Mouse (Mus musculus): Measurements from ENCODE around the gene Ear10. TPM values are rescaled to one million over a fixed set of nuclear protein-coding genes. Genes with fewer than 3 reads are reported as not detected.

Gene Ear10
- polyA plus RNA-seq (2021; fragmentation: Nextera tagmentation), result not detected in 2 replicates
- long read RNA-seq, experiment 1, result 0 reads
- long read RNA-seq, experiment 2, result 0 reads

DNA sequence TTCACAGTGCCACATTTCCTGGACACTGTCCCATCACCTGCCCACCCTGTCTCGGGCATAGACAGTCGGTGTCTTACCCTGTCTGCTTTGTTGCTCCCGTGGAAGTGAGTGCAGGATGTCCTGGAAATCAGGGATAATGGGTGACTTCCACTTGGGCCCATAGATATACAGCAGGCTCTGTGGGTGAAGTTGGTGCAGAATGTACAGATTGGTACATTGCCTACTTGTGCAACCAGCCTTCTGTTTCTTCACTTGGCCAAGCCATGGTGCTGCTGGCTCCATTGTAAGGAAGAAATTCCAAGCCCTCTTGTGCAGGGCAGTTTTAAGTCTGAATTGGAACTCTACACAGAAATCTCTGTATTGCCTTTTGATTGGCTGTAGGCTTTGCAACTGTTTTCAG, at the start of gene Ear10:
Gene Ear10 (minus strand): TSS at position 101 of the 400 bp plus-strand sequence.

DNA sequence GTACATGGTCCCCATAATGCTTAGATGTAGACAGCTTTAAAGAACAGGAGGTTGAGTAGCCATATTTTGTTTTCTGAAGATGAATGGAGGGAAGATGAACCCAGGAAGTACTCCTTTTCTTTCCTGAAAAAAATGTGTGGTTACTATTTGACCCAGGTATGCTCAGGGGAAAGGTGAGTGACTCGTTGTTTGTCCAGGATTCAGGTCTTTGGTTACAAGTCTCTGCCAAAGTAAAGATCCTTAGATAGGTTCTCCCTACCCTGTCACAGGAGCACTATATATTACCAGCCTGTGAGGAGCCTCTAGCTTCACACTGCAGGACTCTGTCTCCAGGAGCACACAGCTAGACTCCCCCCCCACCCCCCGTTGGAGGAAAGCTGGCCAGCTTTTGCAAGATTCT, 33.4 kb upstream of the Ear10 start, which contains the start of gene Ang5:
Gene Ang5 (plus strand): TSS at position 301 of the 400 bp plus-strand sequence.

DNA sequence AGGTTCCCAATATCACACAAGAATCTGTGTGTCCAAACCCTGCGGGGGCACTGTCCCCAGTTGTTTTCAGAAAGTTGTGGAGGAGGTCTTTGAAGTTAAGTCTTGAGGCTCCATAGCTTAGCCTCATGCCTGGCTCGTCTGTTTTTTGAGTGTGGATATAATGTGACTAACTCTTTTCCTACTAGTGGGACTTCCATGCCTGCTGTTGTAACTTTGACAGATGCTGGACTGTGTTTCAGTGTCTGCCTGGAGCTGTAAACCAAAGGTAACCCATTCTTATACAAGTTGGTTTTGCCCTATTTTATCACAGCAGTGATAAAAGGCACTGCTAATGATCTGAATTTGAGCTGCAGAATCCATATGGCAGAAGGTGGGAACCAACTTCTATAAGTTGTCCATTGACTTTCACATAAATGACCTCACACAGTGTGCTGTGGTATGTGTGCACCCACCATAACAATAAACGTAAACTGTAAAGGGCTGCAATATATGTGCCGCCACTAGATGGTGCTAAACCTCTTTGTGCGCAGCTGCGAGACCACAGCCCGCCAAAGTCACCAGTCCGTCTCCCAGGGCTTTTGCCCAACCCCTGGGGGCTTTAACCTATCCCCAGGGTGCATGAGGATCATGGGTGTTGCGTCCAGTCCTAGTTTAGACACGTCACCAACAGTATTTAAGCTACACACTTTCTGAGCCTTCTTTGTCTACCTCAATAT, 1.5 kb upstream of the Ear10 start, which contains the start of gene Gm8113:
Gene Gm8113 (plus strand): TSS at position 703 of the 716 bp plus-strand sequence.

DNA sequence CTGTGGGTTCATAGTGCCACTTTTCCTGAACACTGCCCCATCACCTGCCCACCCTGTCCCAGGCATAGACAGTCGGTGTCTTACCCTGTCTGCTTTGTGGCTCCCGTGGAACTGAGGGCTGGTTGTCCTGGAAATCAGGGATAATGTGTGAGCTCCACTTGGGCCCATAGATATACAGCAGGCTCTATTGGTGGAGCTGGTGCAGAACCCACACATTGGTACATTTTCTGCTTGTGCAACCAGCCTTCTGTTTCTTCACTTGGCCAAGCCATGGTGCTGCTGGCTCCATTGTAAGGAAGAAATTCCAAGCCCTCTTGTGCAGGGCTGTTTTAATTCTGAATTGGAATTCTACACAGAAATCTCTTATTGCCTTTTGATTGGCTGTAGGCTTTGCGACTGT, 47.9 kb downstream of the Ear10 start, which contains the start of gene Ear1:
Gene Ear1 (minus strand): TSS at position 101 of the 400 bp plus-strand sequence.

Other genes with a start within 250 kb of the Ear10 start
- not detected in 2 replicates for gene Gm8165, start 246.4 kb downstream of the Ear10 start, polyA plus RNA-seq (2021; fragmentation: Nextera tagmentation)
- 0.38 and 0.42 TPM in 2 replicates for gene Gm7324, start 225.7 kb downstream of the Ear10 start, polyA plus RNA-seq (2021; fragmentation: Nextera tagmentation)
- gene Gm16506, start 196.1 kb downstream of the Ear10 start, polyA plus RNA-seq (2021; fragmentation: Nextera tagmentation), result not detected in 2 replicates
- gene Gm6526, start 175.7 kb downstream of the Ear10 start, polyA plus RNA-seq (2021; fragmentation: Nextera tagmentation), result not detected in 2 replicates
- gene Gm8180, start 138.8 kb downstream of the Ear10 start, polyA plus RNA-seq (2021; fragmentation: Nextera tagmentation), result not detected in 2 replicates
- gene Ear1, start 48.0 kb downstream of the Ear10 start, polyA plus RNA-seq (2021; fragmentation: Nextera tagmentation), result not detected in 2 replicates
- not detected in 2 replicates for gene Gm8113, start 1.8 kb upstream of the Ear10 start, polyA plus RNA-seq (2021; fragmentation: Nextera tagmentation)
- gene Ang5, start 33.5 kb upstream of the Ear10 start, polyA plus RNA-seq (2021; fragmentation: Nextera tagmentation), result not detected in 2 replicates
- gene Ang6, start 78.7 kb upstream of the Ear10 start, polyA plus RNA-seq (2021; fragmentation: Nextera tagmentation), result not detected in 2 replicates
- 0.16 TPM in 1 of 2 replicates, not detected in the other for gene Ear2, start 179.1 kb upstream of the Ear10 start, polyA plus RNA-seq (2021; fragmentation: Nextera tagmentation)
- not detected in 2 replicates for gene Gm3327, start 200.3 kb upstream of the Ear10 start, polyA plus RNA-seq (2021; fragmentation: Nextera tagmentation)

Measured in left cerebral cortex, adult 6 months (tissue).